Mouse (Mus musculus): ENCODE data around the gene Plekhb1.

Gene Plekhb1

GRCm38 (mm10) chr7:100658093-100658578 lies 4.1 kb downstream of the Plekhb1 start:
- DNase-seq (ENCODE audit: low read depth, low spot score): peak; percentile 41

DNA sequence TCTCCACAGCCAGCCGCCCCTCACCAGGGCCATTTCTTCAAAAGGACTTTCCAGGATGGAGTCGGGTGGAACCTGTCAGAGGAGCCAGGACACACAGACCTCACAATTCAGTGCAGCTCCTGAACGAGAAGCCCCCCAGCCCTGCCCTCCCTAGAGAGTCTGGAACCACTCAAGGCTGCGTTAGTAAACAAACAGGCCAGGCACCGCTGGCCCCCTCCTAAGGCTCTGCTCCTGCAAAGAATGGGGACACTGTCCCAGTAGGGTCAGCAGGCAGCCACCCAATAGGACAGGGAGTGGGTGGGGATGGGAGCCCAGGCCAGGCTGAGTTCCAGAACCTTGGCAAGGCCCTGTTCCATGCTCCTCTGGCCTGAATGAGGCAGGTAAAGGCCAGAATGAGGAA lies 5.5 kb downstream of the Plekhb1 start:
- no peak for DNase-seq (ENCODE audit: low read depth, low spot score)

DNA sequence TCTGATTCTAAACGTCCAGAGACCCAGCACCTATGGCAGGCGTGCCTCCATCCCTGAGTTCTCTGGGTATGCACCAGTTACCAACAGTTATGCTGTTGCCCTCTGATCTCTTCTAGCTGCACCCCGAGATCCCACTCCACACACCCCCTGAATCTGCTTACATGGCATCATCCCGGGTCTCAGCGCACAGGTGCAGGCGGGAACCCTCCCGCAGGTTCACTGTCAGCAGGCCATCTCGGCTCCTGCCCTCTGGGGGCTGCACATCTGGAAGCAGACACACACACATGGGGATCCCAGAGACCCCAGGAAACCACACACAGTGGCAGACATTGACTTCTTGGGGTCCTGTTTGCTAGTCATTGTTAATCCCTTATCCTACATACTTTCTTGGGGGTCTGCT lies 7.8 kb downstream of the Plekhb1 start:
- DNase-seq (ENCODE audit: low read depth, low spot score): no peak

DNA sequence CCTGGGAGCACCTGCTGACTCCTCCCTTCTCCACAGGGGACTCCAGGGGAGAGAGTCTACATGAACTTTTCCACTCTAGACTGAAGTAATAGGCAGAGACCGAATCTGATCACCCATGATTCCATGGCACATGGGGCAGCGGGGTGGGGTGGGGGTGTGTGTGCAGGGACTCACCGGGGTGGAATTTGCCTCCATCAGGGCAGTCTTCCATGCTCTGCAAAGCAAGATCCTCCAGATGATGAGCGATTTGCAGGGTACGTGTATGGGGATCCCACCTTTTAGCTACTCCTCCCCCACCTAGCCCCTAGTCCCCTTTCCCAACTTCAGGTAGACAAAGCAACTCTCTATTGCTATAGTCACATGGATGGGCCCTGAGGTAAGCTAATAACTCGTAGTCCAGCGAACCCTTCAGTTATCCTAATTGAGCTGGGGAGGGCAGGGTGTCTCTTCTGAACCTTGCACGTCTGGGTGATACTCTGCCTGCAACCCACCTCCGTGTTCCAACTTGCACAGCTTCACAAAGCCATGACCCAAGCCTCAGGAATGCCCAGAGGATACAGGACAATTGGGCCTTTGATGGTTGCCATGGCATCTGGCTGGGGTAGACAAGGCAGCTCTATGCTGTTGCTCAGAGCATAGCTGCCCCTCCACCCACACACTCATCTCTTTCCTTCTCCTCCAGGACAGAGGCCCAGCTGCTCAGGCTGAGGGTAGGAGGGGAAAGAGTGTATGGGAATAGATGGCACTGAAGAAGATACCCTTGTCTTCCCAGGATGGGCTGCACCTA lies 8.5 kb downstream of the Plekhb1 start:
- DNase-seq (ENCODE audit: low read depth, low spot score): peak; percentile 18

GRCm38 (mm10) chr7:100651011-100651410 lies 11.2 kb downstream of the Plekhb1 start:
- DNase-seq (ENCODE audit: low read depth, low spot score): no peak

DNA sequence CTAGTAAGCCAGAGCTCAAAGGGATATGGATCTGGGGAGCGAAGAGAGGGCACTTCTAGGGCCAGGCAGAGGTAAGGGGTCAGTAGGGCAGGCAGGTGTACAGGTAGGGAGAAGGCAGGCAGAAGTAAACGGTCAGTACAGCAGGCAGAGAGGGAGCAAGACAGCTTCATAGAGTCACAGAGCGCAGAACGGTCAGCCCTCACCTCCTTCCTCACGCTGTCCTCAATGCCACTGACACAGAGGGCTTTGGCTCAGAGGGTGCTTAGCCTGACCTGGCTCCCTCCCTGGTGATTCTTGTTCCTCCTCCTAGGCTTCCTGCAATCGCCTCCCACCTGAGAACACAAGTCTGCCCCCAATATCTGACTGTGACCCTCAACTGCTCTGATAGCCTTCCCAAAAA lies 11.8 kb downstream of the Plekhb1 start:
- no peak for DNase-seq (ENCODE audit: low read depth, low spot score)

DNA sequence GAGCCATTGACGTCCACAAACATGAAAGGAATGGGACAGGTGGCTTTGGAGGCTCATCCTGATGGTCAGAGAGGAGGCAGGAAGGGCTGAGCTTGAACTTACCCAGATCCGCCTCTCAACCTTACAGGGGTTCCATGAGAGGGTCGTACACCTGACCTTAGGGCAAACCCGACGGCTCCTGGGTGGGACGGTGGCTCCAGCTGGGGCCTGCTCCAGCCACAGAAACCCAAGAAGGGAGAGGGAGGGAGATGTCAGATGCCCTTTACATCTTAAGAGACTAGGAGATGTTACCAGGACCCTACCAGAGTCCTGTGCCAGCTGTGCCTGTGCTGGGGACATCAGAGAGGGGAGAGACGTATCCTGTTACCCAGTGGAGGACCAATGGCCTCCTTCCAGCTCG lies 12.4 kb downstream of the Plekhb1 start:
- no peak for DNase-seq (ENCODE audit: low read depth, low spot score)

- no peak for DNase-seq (ENCODE audit: low read depth, low spot score)
Observed at GRCm38 (mm10) chr7:100649095-100649494, 13.1 kb downstream of the Plekhb1 start.

GRCm38 (mm10) chr7:100645147-100645546 lies 17.1 kb downstream of the Plekhb1 start:
- DNase-seq (ENCODE audit: low read depth, low spot score): peak; percentile 51

- no peak for DNase-seq (ENCODE audit: low read depth, low spot score)
Observed at GRCm38 (mm10) chr7:100642413-100642812, 19.8 kb downstream of the Plekhb1 start.

GRCm38 (mm10) chr7:100637657-100638056 lies 24.6 kb downstream of the Plekhb1 start:
- peak; percentile 25 for DNase-seq (ENCODE audit: low read depth, low spot score)

DNA sequence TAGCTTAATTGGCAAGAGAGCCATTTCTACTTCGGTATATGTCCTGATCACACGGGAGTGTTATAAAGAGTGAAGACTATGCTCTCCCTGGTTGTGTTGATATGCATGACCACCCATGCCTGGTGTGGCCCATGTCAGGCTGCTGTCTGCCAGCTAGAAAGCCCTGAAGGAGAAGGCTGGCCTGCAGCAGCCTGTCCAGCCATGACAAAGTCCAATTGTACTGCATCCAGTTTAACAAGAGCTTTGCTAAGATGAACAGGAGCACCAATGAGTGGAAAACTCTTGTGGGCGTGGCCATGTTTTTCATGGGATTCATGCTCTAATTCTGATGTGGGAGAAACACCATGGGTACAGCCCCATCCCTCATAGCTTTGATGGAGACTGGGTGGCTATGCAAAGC lies 37.7 kb downstream of the Plekhb1 start:
- DNase-seq (ENCODE audit: low read depth, low spot score): no peak

- DNase-seq (ENCODE audit: low read depth, low spot score): no peak
Observed at GRCm38 (mm10) chr7:100622277-100622676, 39.9 kb downstream of the Plekhb1 start.

- DNase-seq (ENCODE audit: low read depth, low spot score): no peak
Observed at GRCm38 (mm10) chr7:100616121-100616857, 45.9 kb downstream of the Plekhb1 start.

DNA sequence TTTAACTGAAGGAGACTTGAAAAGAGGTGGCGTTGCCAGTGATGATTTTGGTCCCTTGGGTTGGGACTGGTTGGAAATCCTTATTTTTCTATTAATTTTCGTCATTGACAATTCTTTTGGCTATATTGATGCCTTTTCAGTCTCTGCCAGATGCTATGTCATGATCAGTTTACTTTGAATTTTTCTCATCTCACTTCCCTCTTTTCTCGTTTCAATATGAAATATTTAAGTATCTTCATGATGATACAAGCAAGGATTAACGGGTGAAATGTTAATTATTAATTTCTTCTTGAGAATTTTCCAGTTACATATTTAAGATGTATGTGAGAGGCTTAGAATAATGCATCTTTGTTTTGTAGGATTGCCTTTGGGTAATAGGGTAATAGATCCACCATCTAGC lies 53.3 kb downstream of the Plekhb1 start:
- DNase-seq (ENCODE audit: low read depth, low spot score): no peak

GRCm38 (mm10) chr7:100608130-100608741 lies 54.0 kb downstream of the Plekhb1 start, which contains the start of gene Mrpl48:
Gene Mrpl48 (minus strand): TSS chr7:100608301.
- DNase-seq (ENCODE audit: low read depth, low spot score): no peak

GRCm38 (mm10) chr7:100607214-100608129 lies 54.7 kb downstream of the Plekhb1 start, which contains the start of gene Rab6a:
Gene Rab6a (plus strand): TSS chr7:100607410.
- peak; percentile 100 for DNase-seq (ENCODE audit: low read depth, low spot score)

DNA sequence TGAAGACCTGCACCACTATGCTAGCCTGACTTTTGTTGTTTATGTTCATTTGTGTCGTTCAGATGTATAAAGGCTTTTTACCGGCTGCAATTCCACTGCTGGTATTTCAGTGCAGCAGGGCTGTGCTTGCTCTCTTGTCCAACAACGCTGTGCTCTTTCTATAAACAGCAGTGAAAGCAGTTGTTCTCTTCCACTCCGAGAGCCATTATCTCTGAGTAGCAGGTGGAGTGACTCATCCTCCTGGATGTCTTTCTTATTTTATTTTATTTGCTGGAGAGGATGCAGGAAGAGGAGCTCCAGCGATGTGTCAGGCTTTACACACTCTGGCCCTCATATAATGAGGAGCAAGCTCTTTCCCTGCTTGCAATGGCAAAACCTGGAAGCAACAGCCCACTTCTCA lies 62.0 kb downstream of the Plekhb1 start:
- DNase-seq (ENCODE audit: low read depth, low spot score): no peak

DNA sequence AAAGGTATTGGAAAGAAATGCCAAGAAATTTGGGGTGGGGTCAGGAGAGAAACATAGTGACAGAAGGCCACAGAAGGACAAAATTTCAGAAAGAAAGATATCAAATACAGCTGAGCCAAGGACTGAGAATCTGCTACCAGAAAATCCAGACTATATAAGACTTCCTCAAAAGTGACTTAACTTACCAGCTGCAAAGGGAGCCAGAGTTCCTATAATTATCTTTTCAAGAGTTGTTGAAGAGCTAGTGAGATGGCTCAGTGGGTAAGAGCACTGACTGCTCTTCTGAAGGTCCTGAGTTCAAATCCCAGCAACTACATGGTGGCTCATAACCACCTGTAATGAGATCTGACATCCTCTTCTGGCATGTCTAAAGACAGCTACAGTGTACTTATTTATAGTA lies 68.9 kb downstream of the Plekhb1 start:
- no peak for DNase-seq (ENCODE audit: low read depth, low spot score)

Measured in forelimb bud, embryonic 11.5 days (tissue).